28 mouse cellular contexts compared by ENCODE assay signal in genomic region chr7:75664455-75664854, GRCm38 (mm10).
"Had no signal": no experiment of that assay in that cellular context is flagged by ENCODE, and none has a peak within 500 bp of the region (broad histone marks: within the 10 kb centered on the region; RNA-seq: fewer than 3 reads in every experiment).

No protein-coding gene starts in this region.

- ATAC-seq: forebrain, embryonic 13.5 days; forebrain, embryonic 14.5 days; forebrain, embryonic 15.5 days; forebrain, embryonic 16.5 days; forebrain, postnatal 0 days had no signal

- H3K4me1 ChIP-seq: embryonic facial prominence, embryonic 12.5 days; forebrain, embryonic 12.5 days; forebrain, embryonic 13.5 days; forebrain, embryonic 15.5 days had no signal

- H3K4me3 ChIP-seq: embryonic facial prominence, embryonic 10.5 days; embryonic facial prominence, embryonic 12.5 days; embryonic facial prominence, embryonic 13.5 days; embryonic facial prominence, embryonic 15.5 days; erythroblast, embryonic 14.5 days; forebrain, embryonic 10.5 days; forebrain, embryonic 12.5 days; forebrain, embryonic 13.5 days; forebrain, embryonic 15.5 days; gastrocnemius, adult 2 months; heart, adult 2 months; heart, embryonic 10.5 days had no signal

- H3K27ac ChIP-seq: embryonic facial prominence, embryonic 10.5 days; embryonic facial prominence, embryonic 12.5 days; embryonic facial prominence, embryonic 13.5 days; embryonic facial prominence, embryonic 15.5 days; forebrain, embryonic 10.5 days; forebrain, embryonic 12.5 days; forebrain, embryonic 13.5 days; forebrain, embryonic 15.5 days; gastrocnemius, adult 2 months; heart, adult 2 months; heart, embryonic 10.5 days had no signal

- DNase-seq: cerebellum, adult 9-10 months; cerebellum, adult 9-11 months; cerebellum, postnatal 10 days; cerebellum, postnatal 14 days; cerebellum, postnatal 25 days; cerebellum, postnatal 36 days; embryo, embryonic 11 days; forebrain, postnatal 0 days; gastrocnemius, adult 2 months; gastrocnemius, postnatal 10 days; gastrocnemius, postnatal 14 days; gastrocnemius, postnatal 25 days; gastrocnemius, postnatal 36 days; heart, adult 11 months; heart, adult 18-20 months; heart, adult 2 months had no signal
